Mouse (Mus musculus): ENCODE data around the gene Vmn2r83. TPM values are rescaled to one million over a fixed set of nuclear protein-coding genes. Genes with fewer than 3 reads are reported as not detected.

The Vmn2r83 gene
- polyA plus RNA-seq, 1 experiment from 2014 or later = not detected

DNA sequence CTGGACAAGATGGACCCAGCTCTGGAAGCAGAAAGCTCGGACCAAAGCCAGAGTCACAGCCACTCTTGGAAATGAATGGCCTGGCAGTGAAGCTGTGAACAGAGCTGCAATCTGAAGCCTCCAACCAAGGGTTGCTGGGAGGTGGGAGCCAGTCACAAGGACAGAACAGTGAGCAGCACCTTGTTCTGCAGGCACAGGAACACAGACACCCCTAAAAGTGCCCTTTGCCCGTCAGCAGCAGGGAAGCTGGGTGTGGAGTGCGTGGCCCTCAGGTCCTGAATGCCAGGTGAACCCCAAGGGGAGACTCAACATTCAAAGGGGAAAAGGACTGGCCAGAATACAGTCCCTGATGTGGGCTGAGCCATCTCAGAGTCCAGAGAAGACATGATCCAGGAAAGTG is 63.1 kb downstream of the Vmn2r83 start:
- H3K36me3 ChIP-seq (ENCODE audit: inconsistent target) = peaks cover 19% of the 10 kb centered on the region; the same call in 1 of the 2 replicates
- no peak overlapping the region for H3K27ac ChIP-seq
- WGBS (ENCODE audit: missing documents) = 93% methylated on average over 3 of the region's 3 CpGs
- H3K79me2 ChIP-seq (ENCODE audit: inconsistent target) = no peaks in the 10 kb centered on the region
- H3K4me3 ChIP-seq (ENCODE audit: inconsistent target) = no peak overlapping the region

DNA sequence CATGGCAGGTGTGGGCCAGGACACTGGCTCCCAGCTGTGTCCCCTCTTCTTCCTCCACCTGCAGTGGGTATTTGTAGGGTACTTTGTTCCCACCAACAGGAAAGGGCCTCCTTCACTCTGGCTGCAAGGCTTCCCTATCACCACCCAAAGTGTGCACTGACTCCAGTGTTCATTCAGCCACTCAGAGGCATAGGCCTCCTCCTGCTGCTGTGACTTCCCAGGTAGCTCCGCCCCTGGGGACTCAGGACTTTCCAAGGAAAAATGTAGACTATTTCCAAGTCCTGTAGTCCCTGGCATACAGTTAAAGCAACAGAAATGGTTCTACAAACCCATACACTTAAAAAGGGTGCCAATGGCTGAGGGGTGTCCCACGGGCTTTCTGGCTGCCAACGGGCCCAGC is 64.1 kb downstream of the Vmn2r83 start:
- Histone ChIP-seq H3K79me2 (ENCODE audit: inconsistent target) (no peaks in the 10 kb centered on the region), H3K4me3 (ENCODE audit: inconsistent target) (peak overlapping the region; percentile 52), H3K36me3 (ENCODE audit: inconsistent target) (peaks cover 9% of the 10 kb centered on the region; the same call in 1 of the 2 replicates), H3K27ac (no peak overlapping the region)
- WGBS (ENCODE audit: missing documents) = 46% methylated on average over 3 of the region's 3 CpGs

DNA sequence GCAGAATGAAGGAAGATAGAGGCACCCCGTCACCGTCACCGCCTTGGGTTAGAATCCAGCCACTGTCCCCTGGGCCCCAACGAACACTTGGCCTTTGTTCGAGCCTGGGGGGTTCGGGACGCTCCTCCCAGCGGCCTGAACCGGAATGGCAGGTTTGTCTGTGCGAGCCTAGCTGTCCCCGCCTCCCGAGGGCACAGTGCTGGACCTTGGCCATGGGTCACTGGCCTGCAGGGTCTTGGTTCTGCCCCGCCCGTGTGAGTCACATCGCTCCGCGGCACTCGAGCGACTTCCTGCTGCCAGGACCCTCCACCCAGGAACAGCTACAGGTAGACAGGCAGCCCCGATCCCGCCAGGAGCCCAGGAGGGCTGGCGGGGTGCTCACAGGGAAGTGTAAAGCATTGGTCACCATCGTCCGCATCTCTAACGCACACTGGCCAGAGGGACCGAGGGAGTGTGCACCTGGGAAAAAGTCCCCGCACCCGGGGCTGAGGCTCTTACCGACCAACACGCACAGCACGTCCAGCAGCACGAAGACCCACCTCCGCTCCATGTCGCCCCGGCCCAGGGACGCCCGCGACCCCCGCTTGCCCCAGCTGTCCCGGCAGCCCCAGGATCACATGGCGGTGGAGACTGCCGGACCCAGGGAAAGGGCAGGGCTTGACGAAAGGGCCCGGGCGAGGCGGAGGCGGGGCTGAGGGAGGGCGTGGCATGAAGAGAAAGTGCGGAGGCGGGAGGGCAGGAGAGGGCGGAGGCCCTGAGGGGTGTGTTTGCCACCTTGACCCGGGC is 64.8 kb downstream of the Vmn2r83 start, which contains the start of gene Plpp2:
Plpp2 (minus strand) TSS at position 671 of the 786 bp plus-strand sequence.
- H3K79me2 ChIP-seq (ENCODE audit: inconsistent target) = no peaks in the 10 kb centered on the region
- H3K4me3 ChIP-seq (ENCODE audit: inconsistent target) = peak within 1 kb of the TSS; percentile 52
- no peak within 1 kb of the TSS for H3K27ac ChIP-seq
- H3K36me3 ChIP-seq (ENCODE audit: inconsistent target) = peaks cover 9% of the 10 kb centered on the region; the same call in 1 of the 2 replicates
- WGBS (ENCODE audit: missing documents) = 2% methylated on average over 52 of the region's 52 CpGs

DNA sequence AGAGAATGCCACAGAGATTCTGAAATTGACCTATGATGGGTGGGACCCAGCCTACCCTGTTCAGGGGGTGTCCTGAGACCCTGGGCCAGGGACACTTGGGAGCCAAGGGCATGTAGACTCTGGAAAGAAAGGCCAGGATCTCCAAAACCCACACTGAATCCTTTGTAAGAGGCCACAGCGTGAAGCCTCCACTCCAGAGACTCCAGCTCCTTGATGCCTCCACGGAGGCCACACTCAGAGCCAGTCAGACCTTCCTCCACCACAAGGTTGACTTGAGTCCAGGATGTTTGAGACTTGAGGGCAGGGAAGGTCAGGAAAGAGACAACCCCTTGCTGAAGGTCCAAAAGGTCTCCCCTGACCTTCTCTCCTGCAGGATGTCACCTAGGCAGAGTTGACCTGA is 65.9 kb downstream of the Vmn2r83 start:
- Histone ChIP-seq H3K27ac (no peak overlapping the region), H3K4me3 (ENCODE audit: inconsistent target) (no peak overlapping the region), H3K79me2 (ENCODE audit: inconsistent target) (no peaks in the 10 kb centered on the region), H3K36me3 (ENCODE audit: inconsistent target) (peaks cover 9% of the 10 kb centered on the region; the same call in 1 of the 2 replicates)
- WGBS (ENCODE audit: missing documents) = 83% methylated on average over 2 of the region's 2 CpGs

DNA sequence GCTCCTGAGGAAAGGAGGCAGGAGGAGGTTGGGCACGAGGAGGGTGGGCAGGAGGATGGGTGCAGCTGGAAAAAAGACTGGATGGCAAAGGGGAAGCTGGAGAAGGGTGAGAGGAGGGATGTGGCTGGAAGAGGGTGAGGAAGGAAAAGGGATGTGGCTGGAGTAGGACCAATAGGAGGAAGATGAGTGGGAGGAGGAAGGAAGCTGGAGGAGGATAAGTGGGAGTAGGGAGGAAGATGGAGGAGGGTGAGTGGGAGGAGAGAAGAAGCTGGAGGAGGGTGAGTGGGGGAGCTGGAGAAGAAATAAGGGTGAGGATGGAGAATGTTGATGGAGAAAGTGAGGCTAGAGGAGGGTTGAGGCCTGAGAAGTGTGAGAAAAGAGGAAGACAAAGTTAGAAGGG is 66.9 kb downstream of the Vmn2r83 start:
- Histone ChIP-seq H3K4me3 (ENCODE audit: inconsistent target) (no peak overlapping the region), H3K79me2 (ENCODE audit: inconsistent target) (no peaks in the 10 kb centered on the region), H3K36me3 (ENCODE audit: inconsistent target) (no peaks in the 10 kb centered on the region; the same call in 1 of the 2 replicates), H3K27ac (no peak overlapping the region)
- 80% methylated on average over 1 of the region's 1 CpGs for WGBS (ENCODE audit: missing documents)

DNA sequence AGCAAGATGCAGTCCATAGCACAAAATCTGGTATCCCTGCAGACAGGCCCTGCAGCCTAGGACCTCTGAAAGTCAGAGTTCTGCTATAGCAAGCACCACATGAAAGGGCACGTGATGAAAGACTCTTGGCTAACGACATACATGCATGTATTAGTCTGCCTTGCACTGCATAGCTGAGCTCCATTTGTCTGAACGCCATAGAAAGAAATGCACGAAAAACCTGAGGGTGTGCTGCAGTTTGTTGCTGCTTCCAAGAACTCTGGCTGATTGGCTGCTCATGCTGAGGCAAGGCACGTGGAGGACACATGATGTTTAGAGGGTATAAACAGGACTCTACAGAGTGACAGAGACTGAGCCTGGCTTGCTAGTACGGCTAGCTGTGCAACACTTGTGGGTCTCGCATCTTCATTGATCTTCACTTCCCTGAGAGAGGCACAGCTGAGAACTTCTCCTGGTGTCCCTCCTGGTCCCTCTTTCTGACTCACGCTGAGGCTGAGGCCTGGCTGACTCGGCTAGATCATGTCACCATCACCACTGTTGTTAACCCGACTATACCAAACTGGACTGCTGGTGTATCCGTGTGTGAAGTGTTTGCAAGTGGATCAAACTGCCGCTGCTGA is 68.0 kb downstream of the Vmn2r83 start:
- WGBS (ENCODE audit: missing documents) = 91% methylated on average over 12 of the region's 12 CpGs
- H3K4me3 ChIP-seq (ENCODE audit: inconsistent target) = no peak overlapping the region
- no peak overlapping the region for H3K27ac ChIP-seq
- H3K36me3 ChIP-seq (ENCODE audit: inconsistent target) = no peaks in the 10 kb centered on the region
- no peaks in the 10 kb centered on the region for H3K79me2 ChIP-seq (ENCODE audit: inconsistent target)

DNA sequence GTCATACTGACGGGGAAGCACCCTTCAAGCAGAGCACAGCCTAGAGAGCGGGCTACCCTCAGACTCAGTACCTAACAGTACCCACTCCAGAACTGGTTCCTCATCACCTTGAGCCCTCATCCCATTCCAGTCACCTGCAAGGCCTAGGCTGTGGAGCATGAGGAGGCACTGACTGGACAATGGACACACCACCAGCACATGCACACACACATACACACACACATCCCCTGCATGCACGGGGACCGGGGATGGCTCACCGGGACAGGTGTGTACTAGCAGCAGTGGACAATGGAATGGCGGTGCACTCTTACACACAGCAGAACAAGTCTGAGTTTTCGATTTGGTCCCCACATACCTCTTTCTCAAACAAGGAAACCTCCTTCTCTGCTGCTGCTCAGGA is 68.7 kb downstream of the Vmn2r83 start:
- WGBS (ENCODE audit: missing documents) = 95% methylated on average over 7 of the region's 7 CpGs
- Histone ChIP-seq H3K4me3 (ENCODE audit: inconsistent target) (no peak overlapping the region), H3K36me3 (ENCODE audit: inconsistent target) (peaks cover 6% of the 10 kb centered on the region; the same call in 1 of the 2 replicates), H3K79me2 (ENCODE audit: inconsistent target) (no peaks in the 10 kb centered on the region), H3K27ac (no peak overlapping the region)

DNA sequence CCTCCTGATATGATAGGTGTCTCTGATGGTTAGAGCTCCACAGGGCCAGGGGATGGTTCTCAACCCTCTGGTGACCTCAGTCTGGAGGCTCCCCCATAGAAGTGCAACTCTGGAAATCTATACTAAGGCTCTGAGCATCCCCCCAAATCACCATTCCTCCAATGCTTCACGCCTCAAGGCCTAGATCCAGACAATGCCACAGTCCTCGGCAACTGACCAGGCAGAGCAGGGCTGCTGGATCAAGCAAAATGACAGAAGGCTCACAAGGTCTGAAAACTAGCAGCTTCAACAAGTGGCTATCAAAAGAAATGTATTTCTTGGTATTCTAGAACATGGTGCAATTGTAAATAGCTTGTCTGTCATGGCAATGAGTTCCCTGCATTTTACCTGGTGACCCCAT is 69.2 kb downstream of the Vmn2r83 start:
- Histone ChIP-seq H3K79me2 (ENCODE audit: inconsistent target) (no peaks in the 10 kb centered on the region), H3K27ac (no peak overlapping the region), H3K4me3 (ENCODE audit: inconsistent target) (no peak overlapping the region), H3K36me3 (ENCODE audit: inconsistent target) (peaks cover 11% of the 10 kb centered on the region; the same call in 1 of the 2 replicates)
- WGBS (ENCODE audit: missing documents) = 97% methylated on average over 2 of the region's 2 CpGs

DNA sequence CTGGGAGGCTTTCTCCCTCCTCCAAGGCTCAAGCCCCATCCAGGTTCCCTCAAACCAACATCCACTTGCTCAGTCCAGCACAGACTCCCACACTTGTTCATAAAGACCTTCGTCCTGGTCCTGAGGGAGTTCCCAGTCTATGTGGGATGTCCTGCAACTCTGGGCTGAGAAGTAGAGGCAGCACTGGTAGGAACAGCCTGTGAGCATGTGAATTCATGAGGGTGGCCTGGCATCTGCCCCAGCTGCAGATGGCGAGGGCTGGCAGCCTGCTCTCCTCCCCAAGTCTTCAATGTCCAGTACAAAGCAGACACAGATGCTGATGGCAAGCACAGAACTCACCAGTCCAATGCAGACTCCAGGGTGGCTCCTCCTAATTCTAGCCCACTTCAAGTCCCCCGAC is 69.8 kb downstream of the Vmn2r83 start:
- Histone ChIP-seq H3K27ac (peak overlapping the region; percentile 54), H3K79me2 (ENCODE audit: inconsistent target) (no peaks in the 10 kb centered on the region), H3K4me3 (ENCODE audit: inconsistent target) (no peak overlapping the region), H3K36me3 (ENCODE audit: inconsistent target) (peaks cover 15% of the 10 kb centered on the region; the same call in 1 of the 2 replicates)
- WGBS (ENCODE audit: missing documents) = 85% methylated on average over 3 of the region's 3 CpGs

DNA sequence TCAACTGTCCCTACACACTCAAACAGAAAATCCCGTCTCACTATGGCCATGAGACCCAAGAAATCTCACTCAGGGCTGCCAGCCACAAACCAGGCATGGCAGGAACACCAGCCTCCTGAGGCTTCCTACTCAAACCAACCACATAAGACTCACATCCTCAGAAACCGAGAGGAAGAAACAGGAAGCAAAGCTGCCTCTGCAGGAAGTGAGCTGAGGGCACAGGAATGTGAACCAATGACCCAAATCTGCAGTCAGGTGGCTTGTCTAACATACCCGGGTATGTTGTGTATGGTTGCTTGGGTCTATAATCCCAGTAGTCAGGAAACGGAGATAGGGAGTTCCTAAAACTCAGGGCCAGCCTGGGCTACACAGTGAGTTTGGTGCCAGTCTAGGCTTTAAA is 70.3 kb downstream of the Vmn2r83 start:
- 8% methylated on average over 4 of the region's 4 CpGs for WGBS (ENCODE audit: missing documents)
- Histone ChIP-seq H3K27ac (peak overlapping the region; percentile 54), H3K4me3 (ENCODE audit: inconsistent target) (no peak overlapping the region), H3K36me3 (ENCODE audit: inconsistent target) (peaks cover 21% of the 10 kb centered on the region; the same call in 1 of the 2 replicates), H3K79me2 (ENCODE audit: inconsistent target) (no peaks in the 10 kb centered on the region)

DNA sequence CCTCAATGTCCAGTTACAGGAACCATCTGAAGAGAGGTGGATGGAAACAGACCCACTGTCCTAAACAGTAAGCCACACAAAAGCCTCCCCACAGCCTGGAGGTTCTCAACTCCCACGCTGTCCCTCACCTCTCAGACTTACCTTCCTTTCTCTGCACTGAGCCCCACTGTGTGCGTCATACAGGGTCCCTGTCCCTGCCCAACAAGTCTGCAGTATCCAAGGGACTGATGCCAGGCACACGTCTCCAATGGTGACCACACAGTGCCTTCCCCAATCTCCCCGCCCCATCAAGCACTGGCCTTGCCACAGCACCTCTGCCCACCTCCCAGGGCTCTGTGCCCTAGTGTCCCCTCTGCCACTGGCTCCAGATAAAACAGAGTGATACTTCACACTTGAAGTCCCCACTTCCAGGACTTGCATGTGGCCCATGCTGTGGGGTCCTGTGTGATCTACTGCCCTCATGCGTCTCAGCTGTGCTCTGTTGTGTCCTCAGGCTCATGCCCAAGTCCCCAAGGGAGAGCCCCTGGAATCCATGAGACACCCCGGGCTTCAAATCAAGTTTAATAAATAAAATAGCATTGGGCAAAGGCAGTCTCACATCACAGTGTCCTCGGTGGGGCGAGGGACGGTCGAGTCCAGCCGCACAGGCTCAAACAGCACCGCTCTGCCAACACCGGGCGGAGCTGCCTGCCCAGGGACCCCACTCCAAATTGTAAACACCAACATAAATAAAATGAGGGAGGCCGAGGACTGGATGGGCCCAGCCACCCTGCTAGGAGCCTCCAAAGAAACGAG is 71.4 kb downstream of the Vmn2r83 start:
- peak overlapping the region; percentile 54; the same call in 1 of the 2 replicates for H3K27ac ChIP-seq
- 93% methylated on average over 16 of the region's 16 CpGs for WGBS (ENCODE audit: missing documents)
- no peak overlapping the region for H3K4me3 ChIP-seq (ENCODE audit: inconsistent target)
- no peaks in the 10 kb centered on the region for H3K79me2 ChIP-seq (ENCODE audit: inconsistent target)
- peaks cover 31% of the 10 kb centered on the region for H3K36me3 ChIP-seq (ENCODE audit: inconsistent target)

DNA sequence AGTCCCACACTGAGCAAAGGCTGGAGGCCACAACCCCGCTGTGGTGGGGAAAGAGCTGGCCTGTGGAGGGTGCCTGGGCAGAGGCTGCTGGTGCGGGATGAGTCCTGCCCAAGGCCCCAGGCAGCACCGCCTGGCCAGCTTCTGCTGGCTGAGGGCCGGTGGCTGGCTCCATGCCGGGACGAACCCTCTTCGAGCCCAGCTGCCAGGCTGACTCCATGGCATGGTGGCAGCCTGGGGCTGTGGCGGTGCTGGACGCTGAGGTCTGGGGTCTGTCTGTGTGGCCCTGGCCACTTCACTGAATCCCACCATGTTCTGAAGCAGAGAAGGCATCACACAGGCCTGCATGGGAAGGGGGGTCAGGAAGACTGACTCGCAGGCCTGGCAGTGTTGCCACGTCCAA is 72.2 kb downstream of the Vmn2r83 start:
- H3K36me3 ChIP-seq (ENCODE audit: inconsistent target) = peaks cover 38% of the 10 kb centered on the region
- no peaks in the 10 kb centered on the region for H3K79me2 ChIP-seq (ENCODE audit: inconsistent target)
- WGBS (ENCODE audit: missing documents) = 95% methylated on average over 11 of the region's 11 CpGs
- H3K4me3 ChIP-seq (ENCODE audit: inconsistent target) = no peak overlapping the region
- no peak overlapping the region for H3K27ac ChIP-seq

DNA sequence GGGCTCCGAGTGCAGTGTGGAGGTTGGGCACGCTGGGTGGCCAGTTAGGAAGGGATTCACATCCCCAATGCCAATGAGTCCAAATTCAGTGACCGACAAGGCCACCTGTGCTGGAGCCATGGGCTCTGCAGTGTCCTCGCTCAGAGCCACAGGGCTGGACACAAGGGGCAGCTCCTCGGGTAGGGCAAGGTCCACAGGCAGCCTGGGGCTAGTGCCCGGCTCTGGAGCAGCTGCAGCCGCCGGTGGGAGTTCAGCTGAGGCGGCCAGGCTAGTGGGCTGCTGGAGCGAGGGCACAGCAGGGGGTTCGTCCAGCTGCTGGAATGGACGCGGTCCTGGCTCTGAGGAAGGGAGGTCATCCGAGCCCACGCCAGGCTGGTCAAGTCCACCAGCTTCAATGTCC is 73.0 kb downstream of the Vmn2r83 start:
- no peak overlapping the region for H3K4me3 ChIP-seq (ENCODE audit: inconsistent target)
- H3K79me2 ChIP-seq (ENCODE audit: inconsistent target) = no peaks in the 10 kb centered on the region
- H3K27ac ChIP-seq = no peak overlapping the region
- H3K36me3 ChIP-seq (ENCODE audit: inconsistent target) = peaks cover 42% of the 10 kb centered on the region
- 94% methylated on average over 15 of the region's 15 CpGs for WGBS (ENCODE audit: missing documents)

DNA sequence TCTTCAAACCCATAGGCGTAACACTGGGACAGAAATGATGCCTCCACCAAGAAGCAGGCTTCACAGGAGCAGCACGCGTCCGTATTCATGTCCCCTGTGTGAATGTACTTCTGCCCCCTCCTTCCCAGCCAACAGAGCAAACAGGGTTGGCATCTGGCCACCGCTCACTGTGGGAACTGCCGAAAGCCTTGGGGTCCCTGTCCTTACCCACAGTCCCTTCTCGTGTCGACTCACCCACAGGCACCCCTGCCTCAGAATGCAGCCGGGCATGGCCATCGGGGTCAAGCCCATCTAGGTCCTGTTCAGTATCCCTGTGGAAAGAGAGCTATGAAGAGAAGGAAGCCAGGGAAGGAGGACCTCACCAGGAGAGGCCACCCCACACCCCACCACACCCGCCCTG is 73.6 kb downstream of the Vmn2r83 start:
- WGBS (ENCODE audit: missing documents) = 92% methylated on average over 11 of the region's 11 CpGs
- H3K36me3 ChIP-seq (ENCODE audit: inconsistent target) = peaks cover 45% of the 10 kb centered on the region

More for the DNA sequence above, 73.6 kb downstream of the Vmn2r83 start:
- H3K4me3 ChIP-seq (ENCODE audit: inconsistent target) = no peak overlapping the region
- no peaks in the 10 kb centered on the region for H3K79me2 ChIP-seq (ENCODE audit: inconsistent target)
- no peak overlapping the region for H3K27ac ChIP-seq

All from macrophage (primary cell).